Mouse (Mus musculus) liver, embryonic 16.5 days (tissue): ENCODE measurements at regions not wholly inside any gene's neighbourhood (a gene's known extent, or its start where the extent isn't known, plus 50 kb on each side); places are given as distances from the start of the nearest gene placed in this dataset.

Source experiments
- ATAC-seq: fragments of 200-750 bp; cut with Nextera tagmentation; 2 replicates; pipeline ENCODE4 v1.8.0; 2017; ENCODE audit warnings: low read depth, mild to moderate bottlenecking, moderate number of reproducible peaks, moderate library complexity
- H3K27ac ChIP-seq: fragments of 300-500 bp; sonication (generic); 2 replicates; pipeline ENCODE4 v1.5.1; 2014; ENCODE audit warnings: mild to moderate bottlenecking, low read length
- H3K27me3 ChIP-seq: fragments of 300-500 bp; sonication (generic); 2 replicates; pipeline ENCODE4 v1.6.1; 2014; ENCODE audit warnings: low read depth, low read length, mixed read lengths; ENCODE audit not compliant: control insufficient read depth, insufficient read depth
- H3K36me3 ChIP-seq: fragments of 300-500 bp; sonication (generic); 2 replicates; pipeline ENCODE4 v1.6.1; 2014; ENCODE audit warnings: mild to moderate bottlenecking; ENCODE audit not compliant: control insufficient read depth, insufficient read depth
- H3K4me1 ChIP-seq: fragments of 300-500 bp; sonication (generic); 2 replicates; pipeline ENCODE4 v1.6.1; 2014; ENCODE audit warnings: low read depth, low read length, mixed read lengths; ENCODE audit not compliant: control insufficient read depth
- H3K4me2 ChIP-seq: fragments of 300-500 bp; sonication (generic); 2 replicates; pipeline ENCODE4 v1.6.1; 2014; ENCODE audit warnings: low read depth, low read length, mixed read lengths
- H3K4me3 ChIP-seq: fragments of 300-500 bp; sonication (generic); 2 replicates; pipeline ENCODE4 v1.5.1; 2014; ENCODE audit warnings: low read depth, mild to moderate bottlenecking, low read length
- H3K9ac ChIP-seq: fragments of 300-500 bp; sonication (generic); 2 replicates; pipeline ENCODE4 v1.6.1; 2014; ENCODE audit warnings: low read depth, low read length
- H3K9me3 ChIP-seq: fragments of 300-500 bp; sonication (generic); replicated peaks from 2 replicates; pipeline ENCODE4 v1.6.1; 2016; ENCODE audit warnings: low read length; ENCODE audit not compliant: control insufficient read depth
- WGBS: fragments of 180-500 bp; shearing (Covaris S2); extraction: QIAGEN DNeasy Blood & Tissue Kit; methylation state at CpG from one replicate; pipeline ENCODE4 v1.1.7; 2014; ENCODE audit not compliant: insufficient replicate concordance; 5-methylcytosine and 5-hydroxymethylcytosine counted together

GRCm38 (mm10) chr3:100751211-100751610 is 65.9 kb upstream of the Man1a2 start:
- no peak for ATAC-seq
- H3K9ac ChIP-seq = no peak overlapping the region

GRCm38 (mm10) chr3:100748727-100749126 is 63.4 kb upstream of the Man1a2 start:
- Histone ChIP-seq H3K4me1 (no peaks in the 10 kb centered on the region), H3K27ac (no peak overlapping the region), H3K4me3 (no peak overlapping the region), H3K36me3 (no peaks in the 10 kb centered on the region), H3K9ac (no peak overlapping the region), H3K27me3 (no peaks in the 10 kb centered on the region), H3K9me3 (no peaks in the 10 kb centered on the region), H3K4me2 (no peak overlapping the region)
- no peak for ATAC-seq
- 77% methylated on average over 6 of the region's 6 CpGs for WGBS

More at GRCm38 (mm10) chr3:100751211-100751610, 65.9 kb upstream of the Man1a2 start:
- no peak overlapping the region for H3K4me2 ChIP-seq
- H3K36me3 ChIP-seq = no peaks in the 10 kb centered on the region
- no peaks in the 10 kb centered on the region for H3K27me3 ChIP-seq
- no peak overlapping the region for H3K4me3 ChIP-seq
- 76% methylated on average over 1 of the region's 1 CpGs for WGBS
- H3K27ac ChIP-seq = no peak overlapping the region
- H3K9me3 ChIP-seq = no peaks in the 10 kb centered on the region
- H3K4me1 ChIP-seq = no peaks in the 10 kb centered on the region

GRCm38 (mm10) chr3:100748309-100748691 is 63.0 kb upstream of the Man1a2 start:
- no peak overlapping the region for H3K4me2 ChIP-seq
- H3K4me3 ChIP-seq = no peak overlapping the region
- WGBS = 72% methylated on average over 2 of the region's 2 CpGs
- H3K27me3 ChIP-seq = no peaks in the 10 kb centered on the region
- no peak for ATAC-seq
- no peaks in the 10 kb centered on the region for H3K9me3 ChIP-seq
- no peaks in the 10 kb centered on the region for H3K4me1 ChIP-seq
- H3K36me3 ChIP-seq = no peaks in the 10 kb centered on the region
- H3K9ac ChIP-seq = no peak overlapping the region
- H3K27ac ChIP-seq = no peak overlapping the region

- H3K4me2 ChIP-seq = no peak overlapping the region
- H3K9me3 ChIP-seq = no peaks in the 10 kb centered on the region
- no peaks in the 10 kb centered on the region for H3K36me3 ChIP-seq
- no peak overlapping the region for H3K4me3 ChIP-seq
- no peaks in the 10 kb centered on the region for H3K27me3 ChIP-seq
- no peak overlapping the region for H3K27ac ChIP-seq
- WGBS = 63% methylated on average over 15 of the region's 15 CpGs
- ATAC-seq = no peak
- H3K4me1 ChIP-seq = no peaks in the 10 kb centered on the region
- H3K9ac ChIP-seq = no peak overlapping the region
Measured at GRCm38 (mm10) chr3:100747421-100748308, 62.4 kb upstream of the Man1a2 start.

- ATAC-seq = no peak
- no peak overlapping the region for H3K4me2 ChIP-seq
- H3K36me3 ChIP-seq = no peaks in the 10 kb centered on the region
- H3K4me1 ChIP-seq = no peaks in the 10 kb centered on the region
- no peaks in the 10 kb centered on the region for H3K27me3 ChIP-seq
- H3K9ac ChIP-seq = no peak overlapping the region
- WGBS = 69% methylated on average over 7 of the region's 7 CpGs
- no peak overlapping the region for H3K4me3 ChIP-seq
- no peaks in the 10 kb centered on the region for H3K9me3 ChIP-seq
- H3K27ac ChIP-seq = no peak overlapping the region
Measured at GRCm38 (mm10) chr3:100737660-100738059, 52.4 kb upstream of the Man1a2 start.

GRCm38 (mm10) chr3:100736539-100736938 is 51.2 kb upstream of the Man1a2 start:
- no peak overlapping the region for H3K4me3 ChIP-seq
- H3K27ac ChIP-seq = no peak overlapping the region
- no peaks in the 10 kb centered on the region for H3K4me1 ChIP-seq
- ATAC-seq = no peak
- H3K9ac ChIP-seq = no peak overlapping the region
- no peaks in the 10 kb centered on the region for H3K36me3 ChIP-seq
- H3K4me2 ChIP-seq = no peak overlapping the region
- WGBS = 60% methylated on average over 3 of the region's 3 CpGs
- no peaks in the 10 kb centered on the region for H3K9me3 ChIP-seq
- no peaks in the 10 kb centered on the region for H3K27me3 ChIP-seq
